ENCODE assay signal across 18 mouse cellular contexts in genomic region chr4:89470756-89471155, GRCm38 (mm10).
DNase-seq lines count a peak whose midpoint lies in the region; ATAC-seq and TF ChIP-seq lines count a peak whose summit lies in the region.
"Had no signal": no experiment of that assay in that cellular context is flagged by ENCODE, and none has a peak within 500 bp of the region (broad histone marks: within the 10 kb centered on the region; RNA-seq: fewer than 3 reads in every experiment).

No protein-coding gene starts in this region.

- peak; percentile 14 for DNase-seq in forebrain, embryonic 14.5 days (ENCODE audit: low spot score)
- DNase-seq in lung, adult 18-20 months = no peak
- peak; percentile 43 for DNase-seq in adipocyte (ENCODE audit: low spot score)
- no peak for DNase-seq in liver, postnatal 0 days
- DNase-seq: adrenal gland, postnatal 25 days; cerebellum, adult 9-10 months; gastrocnemius, postnatal 36 days; kidney, adult 11 months; kidney, postnatal 4 days; thymus, adult 18-20 months; thymus, postnatal 36 days had no signal

- peaks cover 6% of the 10 kb centered on the region for H3K4me1 ChIP-seq in forebrain, embryonic 14.5 days (ENCODE audit: control insufficient read depth, insufficient read depth, low read length)
- H3K4me1 ChIP-seq in forebrain, embryonic 12.5 days = peaks cover 10% of the 10 kb centered on the region; the same call in 1 of the 2 replicates
- no peaks in the 10 kb centered on the region for H3K4me1 ChIP-seq in lung, embryonic 15.5 days
- peaks cover 11% of the 10 kb centered on the region for H3K4me1 ChIP-seq in stomach, embryonic 15.5 days
- H3K4me1 ChIP-seq in liver, postnatal 0 days (ENCODE audit: insufficient read depth) = no peaks in the 10 kb centered on the region
- H3K4me1 ChIP-seq: hindbrain, embryonic 15.5 days had no signal

- H3K4me3 ChIP-seq in forebrain, embryonic 14.5 days (ENCODE audit: low read depth, low read length) = no peak overlapping the region
- H3K4me3 ChIP-seq in forebrain, embryonic 12.5 days (replicated peaks) = no peak overlapping the region
- no peak overlapping the region for H3K4me3 ChIP-seq in lung, embryonic 15.5 days
- H3K4me3 ChIP-seq in stomach, embryonic 15.5 days (replicated peaks) = no peak overlapping the region
- H3K4me3 ChIP-seq in liver, postnatal 0 days (ENCODE audit: low read depth, low read length) = no peak overlapping the region
- H3K4me3 ChIP-seq: hindbrain, embryonic 15.5 days; kidney, embryonic 15.5 days; liver, embryonic 15.5 days; midbrain, embryonic 10.5 days had no signal

- no peak overlapping the region for H3K27ac ChIP-seq in forebrain, embryonic 14.5 days (ENCODE audit: low read depth, low read length)
- no peak overlapping the region for H3K27ac ChIP-seq in forebrain, embryonic 12.5 days
- no peak overlapping the region for H3K27ac ChIP-seq in lung, embryonic 15.5 days
- H3K27ac ChIP-seq in stomach, embryonic 15.5 days = peak overlapping the region; percentile 21; the same call in 1 of the 2 replicates
- no peak overlapping the region for H3K27ac ChIP-seq in liver, postnatal 0 days (ENCODE audit: low read depth)
- H3K27ac ChIP-seq: liver, embryonic 15.5 days had no signal

- H3K4me2 ChIP-seq in forebrain, embryonic 14.5 days (ENCODE audit: low read length) = no peak overlapping the region
- H3K4me2 ChIP-seq in forebrain, embryonic 12.5 days = no peak overlapping the region
- no peak overlapping the region for H3K4me2 ChIP-seq in lung, embryonic 15.5 days
- no peak overlapping the region for H3K4me2 ChIP-seq in stomach, embryonic 15.5 days
- no peak overlapping the region for H3K4me2 ChIP-seq in liver, postnatal 0 days (ENCODE audit: low read depth, low read length)
- H3K4me2 ChIP-seq: hindbrain, embryonic 15.5 days; liver, embryonic 15.5 days had no signal

- no peak for TF ChIP-seq CTCF in liver, postnatal 0 days (IDR thresholded peaks at IDR 0.05; ENCODE audit: low read depth)

- WGBS in forebrain, embryonic 14.5 days = 42% methylated on average over 2 of the region's 2 CpGs
- 59% methylated on average over 2 of the region's 2 CpGs for WGBS in forebrain, embryonic 12.5 days
- 44% methylated on average over 2 of the region's 2 CpGs for WGBS in lung, embryonic 15.5 days
- WGBS in stomach, embryonic 15.5 days = 48% methylated on average over 2 of the region's 2 CpGs
- 72% methylated on average over 2 of the region's 2 CpGs for WGBS in liver, postnatal 0 days (ENCODE audit: insufficient replicate concordance)

- H3K9ac ChIP-seq in forebrain, embryonic 14.5 days (ENCODE audit: low read length) = no peak overlapping the region
- no peak overlapping the region for H3K9ac ChIP-seq in forebrain, embryonic 12.5 days
- no peak overlapping the region for H3K9ac ChIP-seq in lung, embryonic 15.5 days
- no peak overlapping the region for H3K9ac ChIP-seq in stomach, embryonic 15.5 days
- no peak overlapping the region for H3K9ac ChIP-seq in liver, postnatal 0 days (replicated peaks)
- H3K9ac ChIP-seq: hindbrain, embryonic 15.5 days; kidney, embryonic 15.5 days; liver, embryonic 15.5 days had no signal

- no peaks in the 10 kb centered on the region for H3K27me3 ChIP-seq in forebrain, embryonic 14.5 days (replicated peaks; ENCODE audit: control insufficient read depth, insufficient read depth, low read length)
- 0 out of 2 replicates have a peak, but pooled peaks cover 3% of the 10 kb centered on the region for H3K27me3 ChIP-seq in forebrain, embryonic 12.5 days
- H3K27me3 ChIP-seq in lung, embryonic 15.5 days = no peaks in the 10 kb centered on the region
- no peaks in the 10 kb centered on the region for H3K27me3 ChIP-seq in stomach, embryonic 15.5 days (replicated peaks)
- H3K27me3 ChIP-seq in liver, postnatal 0 days (ENCODE audit: insufficient read depth, low read length) = no peaks in the 10 kb centered on the region
- H3K27me3 ChIP-seq: hindbrain, embryonic 15.5 days; kidney, embryonic 15.5 days; liver, embryonic 15.5 days had no signal

- no peak for TF ChIP-seq EP300 in liver, postnatal 0 days (IDR thresholded peaks at IDR 0.05; ENCODE audit: low read depth)

- H3K9me3 ChIP-seq in forebrain, embryonic 14.5 days (replicated peaks; ENCODE audit: control insufficient read depth, low read length) = no peaks in the 10 kb centered on the region
- no peaks in the 10 kb centered on the region for H3K9me3 ChIP-seq in forebrain, embryonic 12.5 days
- H3K9me3 ChIP-seq in lung, embryonic 15.5 days = no peaks in the 10 kb centered on the region
- no peaks in the 10 kb centered on the region for H3K9me3 ChIP-seq in stomach, embryonic 15.5 days
- H3K9me3 ChIP-seq in liver, postnatal 0 days (ENCODE audit: low read length) = no peaks in the 10 kb centered on the region
- H3K9me3 ChIP-seq: hindbrain, embryonic 15.5 days; kidney, embryonic 15.5 days; liver, embryonic 15.5 days; midbrain, embryonic 10.5 days had no signal

- 0 out of 2 replicates have a peak, but pooled peaks have one; percentile 46 for ATAC-seq in forebrain, embryonic 14.5 days
- ATAC-seq in forebrain, embryonic 12.5 days (ENCODE audit: low FRiP score) = no peak
- peak; percentile 41; the same call in 1 of the 2 replicates for ATAC-seq in lung, embryonic 15.5 days (ENCODE audit: borderline replicate concordance, extremely low read depth, low FRiP score, low TSS enrichment)
- ATAC-seq in stomach, embryonic 15.5 days (ENCODE audit: insufficient read depth, low FRiP score, low read depth) = peak; percentile 45; the same call in 1 of the 2 replicates
- no peak for ATAC-seq in liver, postnatal 0 days

- no peaks in the 10 kb centered on the region for H3K36me3 ChIP-seq in forebrain, embryonic 14.5 days (ENCODE audit: control insufficient read depth, insufficient read depth, low read length)
- no peaks in the 10 kb centered on the region for H3K36me3 ChIP-seq in forebrain, embryonic 12.5 days (replicated peaks)
- no peaks in the 10 kb centered on the region for H3K36me3 ChIP-seq in lung, embryonic 15.5 days
- H3K36me3 ChIP-seq in stomach, embryonic 15.5 days = no peaks in the 10 kb centered on the region
- H3K36me3 ChIP-seq in liver, postnatal 0 days (replicated peaks; ENCODE audit: insufficient read depth, low read length) = no peaks in the 10 kb centered on the region
- H3K36me3 ChIP-seq: hindbrain, embryonic 15.5 days; kidney, embryonic 15.5 days; liver, embryonic 15.5 days; midbrain, embryonic 10.5 days had no signal

Comparison
In these comparisons a context has a peak if more than half of its experiments do, and no peak if none do; other contexts are left out.
1. ATAC-seq: peak in forebrain, embryonic 14.5 days (single experiment), lung, embryonic 15.5 days (single experiment) and stomach, embryonic 15.5 days (single experiment); none in forebrain, embryonic 12.5 days (single experiment) and liver, postnatal 0 days (single experiment).
2. DNase-seq: peak in forebrain, embryonic 14.5 days (single experiment) and adipocyte (single experiment); none in lung, adult 18-20 months (0 of 2) and liver, postnatal 0 days (single experiment).